Mouse (Mus musculus) layer of hippocampus, adult 2 months (tissue): ENCODE results near the gene Nckap5. TPM values are rescaled to one million over a fixed set of nuclear protein-coding genes. Genes with fewer than 3 reads are reported as not detected.
A peak's percentile ranks its signal among the peaks of the same experiment; 100 is the strongest.

Experiments used
- DNase-seq, 2 experiments: peaks; one replicate each; pipeline ENCODE4 v3.0.0; 2022; ENCODE audit warnings: low spot score in 2 of 2
- H3K27ac ChIP-seq: fragments of 200-600 bp; 2 replicates; pipeline ENCODE4 v1.8.1; 2022
- H3K4me3 ChIP-seq: fragments of 200-600 bp; 2 replicates; pipeline ENCODE4 v1.8.1; 2022; ENCODE audit warnings: mild to moderate bottlenecking
- CTCF ChIP-seq: fragments of 200-600 bp; conservative IDR thresholded peaks from 2 replicates; pipeline ENCODE4 v1.8.1; 2022; ENCODE audit warnings: antibody characterized with exemption, mild to moderate bottlenecking, moderate library complexity
- total RNA-seq, 2 experiments: library from RNA; stranded (reverse); gene quantifications; 2 replicates each; pipeline ENCODE4 v1.2.3; 2021

Nckap5 gene
- total RNA-seq, 2 experiments from 2014 or later = 10.5 to 11.8 TPM

GRCm38 (mm10) chr1:126753611-126754010, 77.0 kb downstream of the Nckap5 start:
- TF ChIP-seq CTCF = no peak
- Histone ChIP-seq H3K27ac (no peak overlapping the region), H3K4me3 (no peak overlapping the region)
- no peak for DNase-seq

GRCm38 (mm10) chr1:126752247-126753037, 78.2 kb downstream of the Nckap5 start:
- no peak for TF ChIP-seq CTCF
- no peak for DNase-seq

GRCm38 (mm10) chr1:126751137-126751536, 79.5 kb downstream of the Nckap5 start:
- no peak for DNase-seq
- Histone ChIP-seq H3K27ac (no peak overlapping the region), H3K4me3 (no peak overlapping the region)
- no peak for TF ChIP-seq CTCF

More at GRCm38 (mm10) chr1:126752247-126753037, 78.2 kb downstream of the Nckap5 start:
- H3K4me3 ChIP-seq = no peak overlapping the region
- no peak overlapping the region for H3K27ac ChIP-seq

- Histone ChIP-seq H3K4me3 (no peak overlapping the region), H3K27ac (no peak overlapping the region)
- TF ChIP-seq CTCF = no peak
- no peak for DNase-seq
Measured at GRCm38 (mm10) chr1:126750156-126750555, 80.4 kb downstream of the Nckap5 start.

- DNase-seq = no peak
- TF ChIP-seq CTCF = no peak
- H3K27ac ChIP-seq = no peak overlapping the region
- H3K4me3 ChIP-seq = no peak overlapping the region
Measured at GRCm38 (mm10) chr1:126747914-126748313, 82.7 kb downstream of the Nckap5 start.

GRCm38 (mm10) chr1:126745482-126746136, 85.0 kb downstream of the Nckap5 start:
- H3K4me3 ChIP-seq = no peak overlapping the region
- no peak for DNase-seq
- TF ChIP-seq CTCF = no peak
- no peak overlapping the region for H3K27ac ChIP-seq

- DNase-seq = no peak
- Histone ChIP-seq H3K4me3 (no peak overlapping the region), H3K27ac (no peak overlapping the region)
- no peak for TF ChIP-seq CTCF
Measured at GRCm38 (mm10) chr1:126744631-126745305, 85.8 kb downstream of the Nckap5 start.

GRCm38 (mm10) chr1:126738291-126738640, 92.3 kb downstream of the Nckap5 start:
- H3K4me3 ChIP-seq = peak overlapping the region; percentile 59
- H3K27ac ChIP-seq = peak overlapping the region; percentile 63
- TF ChIP-seq CTCF = no peak
- DNase-seq = no peak

- Histone ChIP-seq H3K27ac (peak overlapping the region; percentile 63), H3K4me3 (peak overlapping the region; percentile 59)
- DNase-seq = peak; percentile 18 to 26
- TF ChIP-seq CTCF = no peak
Measured at GRCm38 (mm10) chr1:126737554-126738290, 92.9 kb downstream of the Nckap5 start.

GRCm38 (mm10) chr1:126731691-126732090, 98.9 kb downstream of the Nckap5 start:
- Histone ChIP-seq H3K27ac (no peak overlapping the region), H3K4me3 (no peak overlapping the region)
- TF ChIP-seq CTCF = no peak
- DNase-seq = no peak

- H3K4me3 ChIP-seq = no peak overlapping the region
- DNase-seq = peak; percentile 48 to 56
- H3K27ac ChIP-seq = no peak overlapping the region
- TF ChIP-seq CTCF = peak; percentile 88
Measured at GRCm38 (mm10) chr1:126726400-126727055, 104.1 kb downstream of the Nckap5 start.
